ENCODE assay signal across 8 mouse cellular contexts in the genomic region with DNA sequence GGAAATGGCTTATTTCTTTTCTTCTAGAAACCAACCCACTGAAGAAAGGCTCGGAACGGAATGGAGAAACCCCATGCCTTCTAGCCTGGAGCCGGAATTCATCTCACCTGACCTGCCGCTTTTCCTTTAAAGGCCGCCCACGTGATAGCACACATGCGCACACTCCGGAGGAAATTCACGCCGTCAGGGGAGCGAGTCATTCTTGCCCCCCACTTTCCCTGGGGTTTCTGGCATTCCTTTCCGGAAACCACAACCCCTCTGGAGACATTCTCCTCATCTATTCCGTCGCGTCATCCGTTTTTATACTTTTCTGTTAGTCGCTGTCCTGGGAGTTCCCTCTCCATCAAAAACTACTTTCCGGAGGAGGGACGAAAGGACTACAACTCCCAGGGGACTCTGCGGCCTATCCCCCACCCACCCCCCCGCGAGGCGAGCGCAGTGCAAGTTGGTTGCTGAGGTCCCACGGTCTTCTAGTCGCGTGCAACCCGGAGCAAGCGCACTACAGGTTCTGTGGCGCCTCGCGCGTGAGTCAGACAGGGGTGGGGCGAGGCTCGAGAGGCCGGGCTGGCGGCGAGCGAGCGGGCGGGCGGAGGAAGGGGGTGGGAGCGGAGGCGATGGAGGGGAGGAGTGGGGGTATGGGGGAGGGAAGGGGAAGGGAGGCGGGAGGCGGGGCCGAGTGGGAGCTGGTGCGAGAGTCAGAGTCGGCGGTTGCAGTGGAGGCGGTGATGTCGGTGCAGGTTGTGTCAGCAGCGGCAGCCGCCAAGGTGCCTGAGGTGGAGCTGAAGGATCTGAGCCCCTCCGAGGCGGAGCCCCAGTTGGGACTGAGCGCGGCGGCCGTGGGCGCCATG. TPM values are rescaled to one million over a fixed set of nuclear protein-coding genes. Genes with fewer than 3 reads are reported as not detected.
DNase-seq lines count a peak whose midpoint lies in the region; ATAC-seq lines count a peak whose summit lies in the region.

A gene (plus strand): TSS at position 199 of the 848 bp plus-strand sequence.

- 0% methylated on average over 51 of the region's 61 CpGs for WGBS in hindbrain, embryonic 16.5 days
- WGBS in macrophage (ENCODE audit: missing documents): under 1% methylated on average over 43 of the region's 61 CpGs

- no peaks in the 10 kb centered on the region for H3K9me3 ChIP-seq in hindbrain, embryonic 16.5 days (ENCODE audit: control insufficient read depth, low read length)

- peak within 1 kb of the TSS; percentile 98 for H3K4me3 ChIP-seq in hindbrain, embryonic 16.5 days (ENCODE audit: low read length)
- H3K4me3 ChIP-seq in macrophage (ENCODE audit: inconsistent target): peak within 1 kb of the TSS; percentile 65

- peak within 1 kb of the TSS; percentile 61 for H3K4me2 ChIP-seq in hindbrain, embryonic 16.5 days (ENCODE audit: low read length)

- peak; percentile 98 for DNase-seq in T-cell, adult 2 months (ENCODE audit: low spot score)
- DNase-seq in cerebellum, postnatal 36 days: peak; percentile 91 to 96
- peak; percentile 95 for DNase-seq in gastrocnemius, adult 18-20 months (ENCODE audit: low spot score)
- DNase-seq in left cerebral cortex, adult 18-20 months (ENCODE audit: low spot score in 2 of 2): peak; percentile 90 to 97
- DNase-seq in right cerebral cortex, adult 18-20 months: peak; percentile 98
- DNase-seq in urinary bladder, postnatal 10 days (ENCODE audit: low spot score): peak; percentile 85

- ATAC-seq in hindbrain, embryonic 16.5 days: peak; percentile 99

- peaks cover 42% of the 10 kb centered on the region for H3K79me2 ChIP-seq in macrophage (ENCODE audit: inconsistent target)

- no peaks in the 10 kb centered on the region for H3K27me3 ChIP-seq in hindbrain, embryonic 16.5 days (replicated peaks; ENCODE audit: control insufficient read depth, insufficient read depth, low read length)

- H3K9ac ChIP-seq in hindbrain, embryonic 16.5 days (ENCODE audit: low read depth, low read length): peak within 1 kb of the TSS; percentile 90

- peak within 1 kb of the TSS; percentile 95 for H3K27ac ChIP-seq in hindbrain, embryonic 16.5 days (ENCODE audit: low read depth, low read length)
- peak within 1 kb of the TSS; percentile 62 for H3K27ac ChIP-seq in macrophage

- H3K36me3 ChIP-seq in hindbrain, embryonic 16.5 days (ENCODE audit: control insufficient read depth, insufficient read depth, low read length): no peaks in the 10 kb centered on the region
- H3K36me3 ChIP-seq in macrophage (ENCODE audit: inconsistent target): no peaks in the 10 kb centered on the region

- H3K4me1 ChIP-seq in hindbrain, embryonic 16.5 days (ENCODE audit: control insufficient read depth, insufficient read depth, low read depth, low read length): peaks cover 7% of the 10 kb centered on the region

RNA-seq across cellular contexts. Expression of the gene that starts here (rescaled TPM):
- 10 to 100 TPM; 17.9 to 23.7 TPM for total RNA-seq in gastrocnemius, adult 18-20 months (2021)
- polyA plus RNA-seq in hindbrain, embryonic 16.5 days (2015; fragmentation: Nextera tagmentation; extraction: Ambion mirVana): 20.5 and 22.3 TPM in 2 replicates
- total RNA-seq in left cerebral cortex, adult 18-20 months (2021): 100 to 1,000 TPM; 136 to 139 TPM
- 100 to 1,000 TPM in 7 of 26 experiments, 10 to 100 TPM in 19; 30.5 to 184 (median 87.9) TPM for total RNA-seq in macrophage (2018; cell fraction: chromatin; rRNA removed)
- 10 to 100 TPM; 27.9 to 52.4 (median 41.1) TPM for total RNA-seq in macrophage (2018; cell fraction: cytosol; rRNA removed)
- total RNA-seq in macrophage (2018; cell fraction: nucleus; rRNA removed): 100 to 1,000 TPM in 4 of 26 experiments, 10 to 100 TPM in 22; 34.1 to 166 (median 71.8) TPM
- 30.8 to 43.0 TPM (median 32.9 TPM) in 3 replicates for polyA plus RNA-seq in macrophage (2018)

Comparison
In these comparisons a context has a peak if more than half of its experiments do, and no peak if none do; other contexts are left out.
1. Peak in every context shown above with its lines: DNase-seq, ATAC-seq, H3K4me3 ChIP-seq and H3K27ac ChIP-seq.
2. RNA of the gene that starts here (total RNA-seq): 136 to 139 TPM in left cerebral cortex, adult 18-20 months; 17.9 to 23.7 TPM in gastrocnemius, adult 18-20 months; every median in the first group is over 4 times any median in the second.